Mouse (Mus musculus) kidney, adult 9 months (tissue): ENCODE results near the gene Cmtm5.
A peak's percentile ranks its signal among the peaks of the same experiment; 100 is the strongest.

Experiments
- DNase-seq: peaks from one replicate; pipeline ENCODE4 v3.0.0; 2022

Gene Cmtm5

DNA sequence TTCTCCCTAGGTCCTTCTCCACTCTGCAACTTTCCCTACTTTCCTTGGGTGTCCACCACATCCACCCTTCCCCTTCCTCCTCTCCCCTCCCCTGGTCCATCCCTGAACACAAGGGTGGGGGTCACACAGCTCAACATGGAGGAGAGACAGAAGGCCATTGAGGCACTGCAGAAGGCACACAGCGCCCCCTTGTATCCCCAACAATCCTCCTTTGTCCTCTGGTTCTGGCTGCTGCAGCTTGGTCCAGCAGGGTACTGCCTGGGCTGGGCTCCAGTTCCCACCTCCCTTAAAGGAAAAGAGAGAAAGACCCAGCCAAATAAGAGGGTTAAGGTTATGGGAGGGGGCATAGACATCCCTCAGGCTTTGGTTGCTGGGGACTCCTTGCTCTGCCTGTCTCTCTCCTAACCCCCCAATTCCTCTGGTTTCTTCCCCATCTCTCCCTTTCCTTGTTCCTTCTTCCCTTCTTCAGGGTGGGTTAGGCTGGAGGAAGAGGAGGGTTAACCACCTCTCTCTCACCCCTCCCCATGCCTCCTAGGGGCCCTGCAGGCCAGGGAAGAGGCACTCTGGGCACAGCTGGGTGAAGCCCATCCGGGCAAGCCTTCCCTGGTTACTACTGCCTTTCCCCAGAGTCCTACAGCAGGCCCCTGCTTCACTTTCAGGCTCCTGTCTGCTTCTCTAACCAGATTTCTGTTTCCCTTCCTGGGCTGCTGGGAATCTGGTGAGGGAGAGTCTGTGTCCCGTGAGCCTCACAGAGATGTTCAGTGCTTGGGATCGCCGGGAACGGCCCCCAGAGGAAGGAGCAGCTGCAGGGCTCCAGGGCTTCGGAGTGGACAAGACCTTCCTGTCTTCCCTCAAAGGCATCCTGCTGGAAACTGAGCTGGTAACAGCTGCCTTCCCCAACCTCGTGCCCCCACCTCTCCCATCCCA lies at the start of gene Cmtm5:
Cmtm5 (plus strand) TSS at position 358 of the 927 bp plus-strand sequence.
- DNase-seq: no peak

DNA sequence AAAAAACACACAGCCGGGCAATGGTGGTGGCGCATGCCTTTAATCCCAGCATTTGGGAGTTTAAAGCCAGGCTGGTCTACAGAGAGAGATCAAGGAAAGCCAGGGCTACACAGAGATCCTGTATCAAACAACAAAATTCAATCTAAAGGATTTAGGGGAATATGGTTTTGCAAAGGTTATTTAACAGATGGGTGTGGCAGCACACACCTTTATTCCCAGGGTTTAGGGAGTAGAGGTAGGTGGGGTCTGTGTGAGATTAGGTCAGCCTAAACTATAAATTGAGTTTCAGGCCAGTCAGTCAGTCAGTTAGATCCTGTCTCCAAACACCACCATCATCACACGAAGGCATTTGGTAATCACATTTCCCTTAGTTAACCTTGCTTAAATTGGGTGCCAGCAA lies 43.9 kb upstream of the Cmtm5 start, which contains the start of gene Pabpn1:
Pabpn1 (plus strand) TSS at position 301 of the 400 bp plus-strand sequence.
- DNase-seq: no peak

DNA sequence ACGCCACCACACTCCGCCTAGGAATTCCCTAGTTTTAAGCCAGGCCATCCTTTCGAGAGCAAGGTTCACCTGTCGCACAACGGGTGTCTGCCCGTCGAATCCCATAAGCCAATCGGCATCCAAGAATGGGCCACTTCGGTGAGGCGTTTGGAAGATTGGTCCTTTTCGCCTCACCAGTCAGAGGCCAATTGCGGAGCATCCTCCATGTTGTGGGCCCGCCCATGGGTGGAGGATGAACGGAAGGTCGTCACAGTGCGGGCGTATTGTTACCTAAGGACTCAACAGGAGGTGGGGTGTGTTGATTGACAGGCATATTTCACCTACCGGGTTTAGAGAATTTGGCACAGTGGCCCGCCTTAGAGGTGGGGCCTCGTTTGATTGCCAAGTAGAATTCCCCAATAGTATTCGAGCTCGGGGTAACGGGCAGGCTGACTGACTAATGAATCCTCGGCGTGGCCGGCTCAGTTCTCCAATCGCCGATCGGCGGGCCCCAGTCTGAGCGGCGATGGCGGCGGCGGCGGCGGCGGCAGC lies 42.3 kb upstream of the Cmtm5 start:
- DNase-seq: peak; percentile 100

DNA sequence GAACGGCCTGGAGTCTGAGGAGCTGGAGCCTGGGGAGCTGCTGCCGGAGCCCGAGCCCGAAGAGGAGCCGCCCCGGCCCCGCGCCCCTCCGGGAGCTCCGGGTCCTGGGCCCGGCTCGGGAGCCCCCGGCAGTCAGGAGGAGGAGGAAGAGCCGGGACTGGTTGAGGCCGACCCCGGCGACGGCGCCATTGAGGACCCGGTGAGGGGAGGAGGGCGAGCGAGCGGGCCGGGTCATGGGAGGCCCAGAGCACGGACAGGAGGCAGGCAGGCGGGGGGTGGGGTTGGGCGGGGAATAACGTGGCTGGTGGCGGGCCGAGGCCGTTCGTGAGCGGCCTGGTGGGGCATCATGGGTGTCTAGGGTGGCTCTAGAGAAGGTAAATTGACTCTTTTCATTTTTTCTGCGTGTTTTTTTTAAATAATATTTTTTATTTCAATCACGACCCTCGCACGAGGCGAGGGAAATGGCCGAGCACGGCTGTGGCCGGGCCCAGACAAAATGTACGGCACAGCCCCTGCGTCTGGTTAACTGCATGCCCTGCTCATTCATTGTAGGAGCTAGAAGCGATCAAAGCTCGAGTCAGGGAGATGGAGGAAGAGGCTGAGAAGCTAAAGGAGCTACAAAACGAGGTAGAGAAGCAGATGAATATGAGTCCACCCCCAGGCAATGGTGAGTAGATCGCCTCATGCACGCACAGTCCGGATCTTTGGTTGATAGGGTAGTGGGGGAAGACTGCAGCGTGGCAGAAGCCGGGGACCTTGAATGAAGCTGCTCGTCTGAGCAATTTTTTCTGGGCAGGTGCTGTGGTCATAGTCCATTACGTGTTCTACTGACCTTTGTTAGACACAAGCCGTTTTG lies 41.5 kb upstream of the Cmtm5 start:
- DNase-seq: peak; percentile 63

DNA sequence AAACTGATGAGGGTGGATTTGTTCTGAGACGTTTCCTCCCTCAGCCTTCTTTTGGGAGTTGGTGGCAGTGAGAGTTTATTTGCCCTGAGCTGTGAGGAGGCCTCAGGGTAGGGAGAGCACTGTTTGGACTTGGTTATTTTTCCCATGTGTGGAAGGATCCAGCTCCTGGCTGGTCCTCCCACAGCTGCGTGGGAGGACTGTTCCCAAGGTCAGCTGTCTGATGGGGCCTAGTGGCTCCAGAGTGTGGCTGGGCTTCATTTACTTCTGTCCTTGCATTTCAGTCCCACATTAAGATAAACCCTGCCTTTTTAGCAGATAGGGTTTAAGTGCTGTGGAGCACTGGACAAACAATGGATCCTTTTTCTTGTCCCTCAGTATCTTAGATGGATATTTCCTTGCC lies 38.6 kb upstream of the Cmtm5 start:
- DNase-seq: no peak

DNA sequence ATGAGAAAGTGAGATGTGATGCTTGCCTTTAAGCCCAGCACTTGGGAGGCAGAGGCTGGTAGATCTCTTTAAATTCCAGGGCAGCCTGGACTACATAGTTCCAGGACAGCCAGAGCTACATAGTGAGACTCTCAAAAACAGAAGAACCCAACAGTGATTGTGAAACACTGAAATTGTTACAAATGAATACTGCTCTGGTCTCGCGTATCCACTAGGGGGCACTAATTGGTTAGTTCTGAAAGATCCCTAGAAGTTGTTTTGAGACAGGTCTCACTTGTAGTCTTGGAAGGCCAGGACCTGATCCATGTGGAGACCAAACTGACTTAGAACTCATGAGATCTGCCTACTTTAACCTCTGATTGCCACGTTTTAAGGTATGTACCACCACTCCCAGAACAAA lies 35.7 kb upstream of the Cmtm5 start:
- peak; percentile 90 for DNase-seq

DNA sequence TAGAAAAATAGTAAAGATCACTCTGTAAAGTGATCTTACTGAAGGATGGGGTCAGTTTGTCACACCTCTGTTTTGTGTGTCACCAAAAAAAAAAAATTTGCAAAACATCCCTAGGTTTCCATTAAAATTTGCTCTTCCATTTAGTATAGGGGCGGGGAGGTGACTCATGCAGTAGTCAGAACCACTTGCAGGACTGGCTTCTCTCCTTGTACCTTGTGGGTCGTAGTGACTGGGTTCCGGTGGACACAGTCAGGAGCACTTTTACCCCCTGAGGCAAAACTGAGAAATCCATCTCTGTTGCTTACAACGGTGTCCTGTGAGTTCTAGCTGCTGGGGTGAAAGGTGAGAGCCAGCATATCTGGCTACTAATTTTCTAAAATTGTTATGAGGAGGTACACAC lies 32.4 kb upstream of the Cmtm5 start:
- DNase-seq: no peak

DNA sequence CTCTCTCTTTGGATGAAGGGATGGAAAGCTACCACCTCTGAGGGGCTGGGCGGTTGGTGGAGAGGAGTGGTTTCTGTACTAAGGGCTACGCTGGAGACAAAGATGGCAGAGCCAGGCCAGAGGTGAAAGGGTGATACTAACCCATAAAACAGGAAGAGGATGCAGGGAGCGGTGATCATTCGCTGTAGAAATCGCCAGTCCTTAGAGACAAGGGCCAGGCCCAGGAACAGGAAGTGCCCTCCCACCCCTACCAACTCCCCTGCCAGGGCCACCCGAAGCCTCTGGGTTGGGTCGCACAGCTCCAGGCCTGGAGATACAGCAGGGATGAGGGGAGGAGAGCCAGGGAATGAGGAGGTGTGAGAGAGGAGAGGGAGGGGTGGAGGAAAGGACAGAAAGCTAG lies 27.4 kb upstream of the Cmtm5 start:
- no peak for DNase-seq

DNA sequence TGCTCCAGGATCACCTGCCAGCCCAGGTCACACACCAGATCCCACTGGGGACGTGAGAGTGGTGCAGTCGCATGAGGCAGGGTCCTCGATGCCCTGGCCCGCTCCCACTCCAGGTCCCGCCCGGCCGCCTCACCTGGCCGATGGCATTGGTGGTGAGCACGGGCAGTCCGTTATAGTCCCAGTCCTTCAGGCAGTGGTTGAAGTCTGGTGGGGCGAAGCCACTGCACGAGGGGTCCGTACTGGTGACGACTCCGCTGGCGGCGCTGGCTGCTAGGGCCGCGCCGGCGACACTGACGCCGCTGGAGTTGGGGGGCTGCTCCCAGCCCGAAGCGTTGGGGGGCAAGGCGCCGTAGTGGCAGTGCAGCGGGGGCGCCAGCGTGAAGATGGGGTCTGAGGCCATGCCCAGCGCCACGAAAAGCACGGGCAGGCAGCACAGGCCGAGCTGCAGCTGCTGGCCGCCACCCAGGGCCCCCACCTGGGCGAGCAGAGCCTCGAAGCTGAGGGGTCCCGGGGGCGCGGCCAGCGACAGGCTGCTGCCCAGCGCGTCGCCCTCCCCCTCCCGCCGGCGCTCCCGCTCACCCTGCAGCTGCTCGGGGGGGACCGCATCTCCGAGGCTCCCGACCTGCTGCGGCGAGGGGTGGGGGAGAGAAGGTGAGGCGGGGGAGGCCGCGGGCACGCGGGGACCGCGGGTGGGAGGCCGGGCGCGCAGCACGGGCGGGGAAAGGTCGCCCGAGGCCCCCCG lies 23.8 kb upstream of the Cmtm5 start:
- no peak for DNase-seq

DNA sequence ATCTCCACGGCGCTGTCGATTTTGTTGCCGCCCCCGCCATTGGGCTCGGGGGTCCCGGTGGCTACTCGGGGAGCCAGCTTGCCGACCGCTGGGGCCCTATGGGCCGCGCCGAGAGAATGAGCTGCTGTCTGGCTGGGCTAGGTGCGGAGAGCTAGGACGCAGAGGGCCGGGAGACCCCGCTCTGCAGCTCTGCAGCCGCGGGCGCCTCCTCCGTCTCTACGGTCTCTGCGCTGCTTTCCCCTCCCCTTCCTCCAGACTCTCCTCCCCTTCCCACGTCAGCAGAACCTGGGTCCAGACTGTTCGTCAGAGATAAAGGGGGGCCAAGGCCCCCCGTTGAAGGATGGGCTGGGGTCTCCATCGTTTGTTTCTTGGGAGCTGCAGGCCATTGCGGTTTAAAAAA lies 23.2 kb upstream of the Cmtm5 start, which contains the start of gene Slc22a17:
Slc22a17 (minus strand) TSS at position 247 of the 400 bp plus-strand sequence.
- peak; percentile 56 for DNase-seq

DNA sequence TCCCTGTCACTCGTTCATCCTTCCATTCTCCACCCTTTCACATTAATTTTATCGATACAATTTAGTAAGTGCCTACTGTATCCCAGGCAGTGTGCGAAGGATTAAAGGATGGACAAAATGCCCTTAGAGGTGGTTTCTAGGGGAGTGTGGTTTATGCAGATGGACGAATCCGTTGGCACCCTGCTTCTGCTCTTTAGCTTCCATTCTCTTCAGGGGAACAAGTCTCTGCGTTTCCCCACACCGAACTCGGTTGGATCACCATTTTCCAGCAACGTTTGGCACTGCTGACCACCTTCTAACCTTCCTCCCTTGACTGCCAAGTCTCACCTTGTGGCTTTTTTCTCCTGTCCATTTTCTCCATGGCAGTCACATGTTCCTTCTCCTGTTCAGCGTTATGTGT lies 22.7 kb upstream of the Cmtm5 start:
- no peak for DNase-seq

DNA sequence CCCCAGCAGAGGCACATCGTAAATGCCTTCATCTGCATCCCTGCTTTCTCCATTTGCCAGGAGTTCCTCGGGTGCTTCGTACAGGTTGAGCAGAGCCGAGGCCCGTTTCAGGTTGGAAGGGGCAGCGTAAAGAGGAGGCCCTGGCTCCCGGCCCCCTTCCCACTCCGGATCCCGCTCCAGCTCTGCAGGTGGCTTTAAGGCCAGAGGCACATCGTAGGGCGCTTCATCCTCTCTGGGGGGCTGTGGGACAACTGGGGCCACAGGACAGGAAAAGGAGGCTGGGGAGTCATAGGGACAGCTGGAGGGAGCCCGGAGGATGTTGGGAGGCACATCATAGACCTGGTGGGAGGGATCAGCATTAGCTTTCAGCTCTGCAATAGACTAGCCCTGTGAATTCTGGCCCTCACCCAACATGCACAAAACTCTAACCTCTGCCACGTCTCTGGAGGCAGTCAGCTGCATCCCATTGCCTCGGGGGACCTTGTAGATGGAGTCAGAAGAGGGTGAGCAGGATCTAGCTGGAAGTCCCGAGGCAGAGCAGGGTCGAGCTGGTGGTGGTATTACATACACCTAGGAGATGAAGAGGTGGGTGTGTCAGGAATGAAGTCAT lies 15.9 kb upstream of the Cmtm5 start:
- no peak for DNase-seq

DNA sequence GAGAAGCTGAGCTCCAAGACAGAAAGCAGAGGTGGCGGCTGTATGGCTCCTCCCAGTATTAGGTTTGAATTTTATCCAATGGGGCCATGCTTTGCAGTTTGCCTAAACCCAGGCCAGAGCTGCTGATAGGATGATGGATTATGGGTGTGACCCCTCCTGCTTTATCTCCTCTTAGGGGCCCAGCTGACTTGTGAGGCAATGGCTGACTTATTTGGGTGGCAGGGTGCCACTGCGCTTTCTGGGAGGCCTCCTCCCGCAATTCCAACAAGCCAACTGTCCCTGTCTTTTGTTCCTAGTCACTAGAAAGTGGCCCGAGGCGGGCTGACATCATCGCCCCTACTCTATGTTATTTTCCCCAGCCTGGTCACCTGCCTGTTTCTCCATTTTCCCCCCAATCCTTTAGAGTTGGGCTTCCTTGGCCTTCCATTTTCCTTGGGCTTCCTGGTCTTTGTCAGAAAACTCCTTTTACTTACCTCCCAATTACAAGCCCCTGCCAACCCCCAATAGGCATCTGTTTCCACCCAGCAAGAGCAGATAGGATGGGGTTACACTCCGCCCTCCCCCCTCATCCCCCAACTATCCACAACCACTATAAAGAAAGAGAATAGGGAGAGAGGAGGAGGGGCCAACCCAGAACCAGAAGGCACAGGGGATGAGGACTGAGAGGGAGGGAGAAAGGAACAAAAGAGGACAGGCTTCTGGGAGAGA lies 11.3 kb upstream of the Cmtm5 start:
- DNase-seq: no peak

DNA sequence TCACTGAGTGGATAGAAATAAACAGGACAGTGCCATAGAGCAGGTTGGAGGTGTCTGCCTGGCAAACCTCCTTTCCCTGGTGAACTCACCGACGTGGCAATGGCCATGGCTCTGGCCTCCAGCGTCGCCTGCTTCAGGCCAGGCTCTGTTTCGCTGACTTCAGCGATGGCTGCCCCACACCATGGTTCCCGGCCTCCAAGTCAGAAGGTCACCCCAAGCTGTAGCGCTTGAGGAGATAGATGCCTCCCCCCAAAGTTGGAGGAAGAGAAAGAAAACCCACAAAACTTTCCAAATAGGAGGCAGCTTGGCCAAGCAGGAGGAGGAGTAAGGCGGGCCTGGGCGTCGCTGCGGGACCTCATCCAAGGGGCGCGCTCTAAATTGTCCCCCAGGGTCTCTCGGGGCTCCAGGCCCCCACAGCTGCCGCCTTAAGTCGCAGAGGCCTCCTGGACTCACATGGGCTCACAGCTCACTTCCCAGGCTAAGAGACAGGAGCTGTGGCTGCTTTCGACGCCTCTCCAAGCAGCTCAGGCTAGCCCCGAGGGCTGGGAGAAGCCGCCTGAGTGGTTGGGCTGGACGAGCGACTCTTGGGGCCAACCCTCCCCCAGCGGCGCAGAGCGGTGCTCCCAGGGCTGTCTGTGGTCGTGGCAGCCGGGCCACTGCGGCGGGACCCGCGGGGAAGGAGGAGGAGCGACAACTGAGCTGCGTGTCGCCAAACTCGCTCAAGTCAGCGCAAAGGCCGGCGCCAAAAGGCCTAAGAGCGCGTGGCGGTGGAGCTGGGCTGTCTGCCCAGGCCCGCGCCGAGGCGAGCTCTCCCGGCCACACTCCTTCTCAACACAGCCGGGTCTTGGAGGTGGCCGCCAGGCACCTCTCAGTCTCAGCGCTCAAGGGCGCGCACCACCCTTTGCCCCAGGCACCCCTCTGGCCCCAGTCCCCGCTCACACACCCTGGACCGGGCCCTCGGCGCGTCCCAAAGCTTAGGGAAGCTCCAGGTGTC lies 10.4 kb upstream of the Cmtm5 start, which contains the start of gene Efs:
Efs (minus strand) TSS at position 778 of the 994 bp plus-strand sequence.
- DNase-seq: peak; percentile 28

DNA sequence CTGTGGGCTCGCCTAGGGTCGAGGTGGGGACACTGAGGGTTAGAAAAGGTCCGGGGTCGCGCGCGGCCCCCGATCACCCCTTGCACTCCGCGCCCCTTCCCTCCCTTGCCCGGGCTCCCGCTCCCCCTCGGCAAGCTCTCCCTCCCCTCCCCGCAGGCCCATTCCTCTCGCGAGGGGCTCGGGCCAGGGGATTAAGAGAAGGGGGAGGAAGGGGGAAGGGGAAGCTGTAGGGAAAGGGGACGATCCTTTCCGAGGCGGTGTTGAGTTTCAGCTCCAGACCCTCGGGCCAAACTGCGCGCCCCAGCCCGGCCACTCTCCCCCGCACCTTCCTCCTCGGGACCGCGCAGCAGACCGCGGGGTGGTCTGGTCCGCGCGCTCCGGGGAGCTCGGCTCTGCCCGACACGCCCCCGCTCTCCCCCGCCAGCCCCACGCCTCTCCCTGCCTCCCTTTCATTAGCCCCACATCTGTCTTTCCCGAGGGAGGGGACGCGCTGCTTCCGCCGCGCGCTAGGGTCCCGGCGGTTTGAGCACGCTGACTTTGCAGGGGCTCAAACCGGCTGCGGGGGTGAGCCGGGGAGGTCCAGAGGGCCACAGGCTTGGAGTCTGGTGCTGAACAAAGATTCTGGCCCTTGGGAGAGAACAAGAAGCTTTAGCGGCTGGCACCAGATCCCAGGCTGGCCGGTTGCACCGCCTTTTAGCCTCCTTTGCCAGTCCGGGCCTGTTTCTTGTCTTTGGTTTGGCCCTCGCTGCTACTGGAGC lies 9.5 kb upstream of the Cmtm5 start:
- no peak for DNase-seq

DNA sequence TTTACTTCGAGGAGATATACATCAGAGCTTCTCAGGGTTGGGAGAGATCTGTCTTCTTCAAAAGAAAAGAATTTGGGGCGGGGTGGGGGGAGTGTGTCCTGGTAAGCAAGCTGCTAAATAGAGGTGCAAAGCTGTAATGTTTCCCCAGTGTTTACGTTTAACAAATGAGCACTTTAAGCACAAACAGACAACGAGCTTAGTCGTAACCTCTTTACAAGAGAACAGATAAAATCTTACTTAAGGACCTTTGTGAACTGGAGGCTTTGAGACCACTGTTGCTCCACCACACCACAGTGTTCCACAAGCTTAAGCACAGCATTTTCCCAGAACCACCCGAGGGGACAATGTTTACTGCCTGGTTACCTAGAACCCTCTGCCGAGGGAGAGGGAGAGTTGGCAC lies 8.8 kb upstream of the Cmtm5 start:
- no peak for DNase-seq

DNA sequence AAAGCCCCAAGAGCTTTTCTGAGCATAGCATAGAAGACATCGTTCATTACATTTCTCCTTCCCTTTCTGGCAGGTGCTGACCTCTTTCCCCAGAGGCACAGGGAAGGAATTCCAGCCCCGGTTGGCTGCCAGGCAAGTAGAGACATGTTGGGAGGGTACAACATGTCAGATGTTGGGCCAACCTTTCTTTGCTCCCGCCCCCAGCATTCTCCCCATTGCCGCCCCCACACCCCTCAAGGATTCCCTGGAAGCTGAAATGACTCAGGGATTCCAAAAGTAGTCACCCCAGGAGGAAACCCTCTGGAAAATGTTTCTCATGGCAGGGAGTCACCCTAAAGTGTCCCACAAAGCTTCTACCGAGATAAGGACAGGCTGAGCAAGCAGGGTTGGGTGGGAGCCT lies 6.3 kb upstream of the Cmtm5 start:
- DNase-seq: no peak

DNA sequence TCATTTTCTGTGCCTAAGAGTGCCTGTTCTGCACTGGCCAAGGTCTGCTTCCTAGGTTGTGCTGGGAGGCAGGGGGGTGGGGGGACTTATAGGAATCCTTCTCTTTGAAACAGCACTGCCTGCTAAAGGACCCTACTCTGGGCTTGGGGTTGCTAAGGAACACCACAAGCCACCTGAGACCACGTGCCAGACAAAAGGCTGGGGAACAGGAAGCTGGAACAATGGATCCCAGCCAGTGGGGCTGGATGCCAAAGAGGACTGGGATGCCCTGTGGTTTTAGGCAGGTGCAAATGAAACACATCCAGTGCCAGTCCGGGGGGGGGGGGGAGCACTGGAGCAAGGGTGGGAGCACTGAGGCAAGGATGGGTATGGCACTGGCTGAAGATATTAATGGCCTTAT lies 5.6 kb upstream of the Cmtm5 start:
- DNase-seq: no peak

DNA sequence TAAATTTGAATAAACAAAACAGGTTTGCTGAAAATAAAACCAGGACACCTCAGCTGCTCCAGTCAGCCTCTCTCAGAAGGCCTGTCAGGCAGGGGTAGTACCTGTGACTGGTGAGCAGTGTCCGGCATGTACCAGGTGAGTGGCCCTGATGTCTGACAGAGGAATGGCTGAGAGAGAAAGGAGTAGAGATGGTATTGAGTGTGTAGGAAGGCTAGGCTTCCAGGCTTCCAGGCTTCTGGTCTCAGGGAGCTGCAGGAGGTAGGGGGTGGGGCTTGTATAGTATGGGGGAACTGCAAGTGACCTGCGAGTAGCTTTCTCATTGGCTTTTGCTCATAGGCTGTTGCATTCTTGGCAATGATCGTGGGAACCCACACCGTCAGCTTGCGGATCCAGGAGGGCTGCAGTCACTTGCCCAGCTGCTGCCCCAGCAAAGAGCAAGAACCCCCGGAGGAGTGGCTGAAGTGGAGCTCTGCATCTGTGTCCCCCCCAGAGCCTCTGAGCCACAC lies 3.4 kb upstream of the Cmtm5 start, which contains the start of gene Il25:
Il25 (plus strand) TSS at position 51 of the 506 bp plus-strand sequence.
- no peak for DNase-seq
